Mouse (Mus musculus) myocyte (in vitro differentiated cells): ENCODE measurements around the gene Moxd1. TPM values are rescaled to one million over a fixed set of nuclear protein-coding genes. Genes with fewer than 3 reads are reported as not detected.

Experiments
- H3K27me3 ChIP-seq: one replicate; pipeline ENCODE4 v1.6.1; 2011; ENCODE audit not compliant: control insufficient read depth, insufficient read depth, insufficient read length
- H3K36me3 ChIP-seq: one replicate; pipeline ENCODE4 v1.6.1; 2011; ENCODE audit not compliant: control insufficient read depth, insufficient read depth
- H3K4me2 ChIP-seq: one replicate; pipeline ENCODE4 v1.6.1; 2011; ENCODE audit warnings: low read depth, control low read depth
- H3K4me3 ChIP-seq: one replicate; pipeline ENCODE4 v1.5.1; 2011; ENCODE audit warnings: mild to moderate bottlenecking, control low read depth, moderate library complexity
- H3K79me2 ChIP-seq: one replicate; pipeline ENCODE4 v1.6.1; 2011; ENCODE audit not compliant: control insufficient read depth, insufficient read depth
- H3ac ChIP-seq: one replicate; pipeline ENCODE4 v1.6.1; 2011; ENCODE audit not compliant: control insufficient read depth, insufficient read length
- CEBPB ChIP-seq: IDR thresholded peaks from 2 replicates; pipeline ENCODE4 v1.6.1; 2011; ENCODE audit warnings: mild to moderate bottlenecking, moderate library complexity; ENCODE audit not compliant: poor library complexity, insufficient read depth, severe bottlenecking
- E2F4 ChIP-seq: IDR thresholded peaks from one replicate; pipeline ENCODE4 v1.6.1; 2011; ENCODE audit warnings: mild to moderate bottlenecking, control low read depth, moderate library complexity; ENCODE audit not compliant: insufficient read depth
- MAX ChIP-seq: IDR thresholded peaks from one replicate; pipeline ENCODE4 v1.6.1; 2011; ENCODE audit warnings: low read depth, mild to moderate bottlenecking, control low read depth
- MYOD1 ChIP-seq, 3 experiments: IDR thresholded peaks; one replicate each; pipeline ENCODE4 v1.6.1; 2011; ENCODE audit warnings: control low read depth in 2 of 3, low read depth in 2 of 3, mild to moderate bottlenecking in 2 of 3, moderate library complexity in 1 of 3; ENCODE audit not compliant: insufficient read length in 2 of 3, control insufficient read depth in 1 of 3
- MYOG ChIP-seq, 3 experiments: IDR thresholded peaks; one replicate each; pipeline ENCODE4 v1.6.1; 2011; ENCODE audit warnings: control low read depth in 2 of 3, low read depth in 2 of 3, mild to moderate bottlenecking in 2 of 3; ENCODE audit not compliant: insufficient read length in 2 of 3, control insufficient read depth in 1 of 3, insufficient read depth in 1 of 3
- POLR2A ChIP-seq: IDR thresholded peaks from one replicate; pipeline ENCODE4 v1.6.1; 2011; ENCODE audit warnings: low read depth, mild to moderate bottlenecking, control low read depth, moderate library complexity; ENCODE audit not compliant: insufficient read length
- POLR2AphosphoS2 ChIP-seq: IDR thresholded peaks from one replicate; pipeline ENCODE4 v1.6.1; 2011; ENCODE audit warnings: low read depth, control low read depth; ENCODE audit not compliant: insufficient read length
- REST ChIP-seq: IDR thresholded peaks from one replicate; pipeline ENCODE4 v1.6.1; 2011; ENCODE audit warnings: mild to moderate bottlenecking, control low read depth, moderate library complexity; ENCODE audit not compliant: insufficient read depth, insufficient read length
- SRF ChIP-seq: IDR thresholded peaks from one replicate; pipeline ENCODE4 v1.6.1; 2011; ENCODE audit warnings: low read depth; ENCODE audit not compliant: control insufficient read depth, insufficient read length
- TCF12 ChIP-seq: IDR thresholded peaks from one replicate; pipeline ENCODE4 v1.6.1; 2011; ENCODE audit warnings: mild to moderate bottlenecking, control low read depth; ENCODE audit not compliant: poor library complexity, insufficient read depth, severe bottlenecking
- TCF3 ChIP-seq: IDR thresholded peaks from one replicate; pipeline ENCODE4 v1.6.1; 2011; ENCODE audit warnings: low read depth, control low read depth; ENCODE audit not compliant: insufficient read length
- USF1 ChIP-seq: IDR thresholded peaks from one replicate; pipeline ENCODE4 v1.6.1; 2011; ENCODE audit warnings: low read depth, mild to moderate bottlenecking, control low read depth, moderate library complexity
- polyA plus RNA-seq: library from polyadenylated mRNA; unstranded; fragments of >200 nt; fragmentation: generic; extraction: Trizol; gene quantifications from one replicate; pipeline ENCODE4 v1.2.1, GENCODE M21; 2012; ENCODE audit warnings: missing spikeins

Gene Moxd1
- polyA plus RNA-seq, 1 experiment = not detected

GRCm38 (mm10) chr10:24271077-24271637, 47.8 kb downstream of the Moxd1 start:
- H3ac ChIP-seq = no peak overlapping the region
- TF ChIP-seq MAX = no peak
- peaks cover 8% of the 10 kb centered on the region for H3K27me3 ChIP-seq
- H3K79me2 ChIP-seq = no peaks in the 10 kb centered on the region
- H3K4me3 ChIP-seq = no peak overlapping the region
- H3K36me3 ChIP-seq = no peaks in the 10 kb centered on the region
- H3K4me2 ChIP-seq = peak overlapping the region; percentile 3

- TF ChIP-seq MAX = no peak
- no peak for TF ChIP-seq MYOG (IDR thresholded peaks at IDR 0.05; ENCODE audit: control insufficient read depth in 1 of 3, insufficient read depth in 1 of 3, insufficient read length in 2 of 3, low read depth in 2 of 3)
- TF ChIP-seq USF1 = no peak
- TF ChIP-seq SRF = no peak
- TF ChIP-seq E2F4 = no peak
- TF ChIP-seq REST = no peak
- TF ChIP-seq POLR2A = no peak
- no peak for TF ChIP-seq TCF3
- no peak for TF ChIP-seq MYOD1 (IDR thresholded peaks at IDR 0.05; ENCODE audit: control insufficient read depth in 1 of 3, insufficient read length in 2 of 3, low read depth in 2 of 3)
- no peak for TF ChIP-seq POLR2AphosphoS2
- TF ChIP-seq CEBPB = no peak
- TF ChIP-seq TCF12 = no peak
Measured at GRCm38 (mm10) chr10:24276211-24276610, 52.9 kb downstream of the Moxd1 start.

GRCm38 (mm10) chr10:24282650-24283049, 59.3 kb downstream of the Moxd1 start:
- H3K4me2 ChIP-seq = no peak overlapping the region
- no peak overlapping the region for H3ac ChIP-seq
- TF ChIP-seq SRF = no peak
- TF ChIP-seq MYOD1 (IDR thresholded peaks at IDR 0.05; ENCODE audit: control insufficient read depth in 1 of 3, insufficient read length in 2 of 3, low read depth in 2 of 3) = no peak
- no peak for TF ChIP-seq CEBPB
- no peak for TF ChIP-seq POLR2AphosphoS2
- TF ChIP-seq MAX = no peak
- TF ChIP-seq MYOG (IDR thresholded peaks at IDR 0.05; ENCODE audit: control insufficient read depth in 1 of 3, insufficient read depth in 1 of 3, insufficient read length in 2 of 3, low read depth in 2 of 3) = no peak
- no peak for TF ChIP-seq POLR2A
- TF ChIP-seq USF1 = no peak
- TF ChIP-seq E2F4 = no peak
- no peak for TF ChIP-seq TCF3
- no peak for TF ChIP-seq REST
- TF ChIP-seq TCF12 = no peak
- no peaks in the 10 kb centered on the region for H3K36me3 ChIP-seq
- H3K27me3 ChIP-seq = peaks cover 4% of the 10 kb centered on the region
- no peak overlapping the region for H3K4me3 ChIP-seq
- no peaks in the 10 kb centered on the region for H3K79me2 ChIP-seq

More at GRCm38 (mm10) chr10:24276211-24276610, 52.9 kb downstream of the Moxd1 start:
- H3K4me2 ChIP-seq = no peak overlapping the region
- H3K36me3 ChIP-seq = no peaks in the 10 kb centered on the region
- no peaks in the 10 kb centered on the region for H3K27me3 ChIP-seq
- no peak overlapping the region for H3K4me3 ChIP-seq
- no peaks in the 10 kb centered on the region for H3K79me2 ChIP-seq
- no peak overlapping the region for H3ac ChIP-seq

GRCm38 (mm10) chr10:24291611-24292010, 68.3 kb downstream of the Moxd1 start:
- Histone ChIP-seq H3K79me2 (no peaks in the 10 kb centered on the region), H3K27me3 (peaks cover 22% of the 10 kb centered on the region), H3K4me2 (no peak overlapping the region), H3ac (no peak overlapping the region), H3K4me3 (no peak overlapping the region), H3K36me3 (no peaks in the 10 kb centered on the region)
- TF ChIP-seq TCF3 (no peak), POLR2A (no peak), SRF (no peak), E2F4 (no peak), TCF12 (no peak), MYOG (IDR thresholded peaks at IDR 0.05; ENCODE audit: control insufficient read depth in 1 of 3, insufficient read depth in 1 of 3, insufficient read length in 2 of 3, low read depth in 2 of 3) (no peak), MYOD1 (IDR thresholded peaks at IDR 0.05; ENCODE audit: control insufficient read depth in 1 of 3, insufficient read length in 2 of 3, low read depth in 2 of 3) (no peak), MAX (no peak), POLR2AphosphoS2 (no peak), USF1 (no peak)

GRCm38 (mm10) chr10:24292671-24293070, 69.4 kb downstream of the Moxd1 start:
- Histone ChIP-seq H3K4me2 (no peak overlapping the region), H3K79me2 (no peaks in the 10 kb centered on the region), H3K36me3 (no peaks in the 10 kb centered on the region), H3ac (no peak overlapping the region), H3K4me3 (no peak overlapping the region), H3K27me3 (peaks cover 22% of the 10 kb centered on the region)
- TF ChIP-seq E2F4 = no peak
- no peak for TF ChIP-seq TCF12
- TF ChIP-seq MAX = no peak
- no peak for TF ChIP-seq CEBPB
- no peak for TF ChIP-seq POLR2A
- no peak for TF ChIP-seq MYOD1 (IDR thresholded peaks at IDR 0.05; ENCODE audit: control insufficient read depth in 1 of 3, insufficient read length in 2 of 3, low read depth in 2 of 3)
- TF ChIP-seq SRF = no peak
- no peak for TF ChIP-seq TCF3
- TF ChIP-seq MYOG (IDR thresholded peaks at IDR 0.05; ENCODE audit: control insufficient read depth in 1 of 3, insufficient read depth in 1 of 3, insufficient read length in 2 of 3, low read depth in 2 of 3) = no peak
- TF ChIP-seq USF1 = no peak
- TF ChIP-seq REST = no peak
- TF ChIP-seq POLR2AphosphoS2 = no peak
